Mouse (Mus musculus) liver, postnatal 0 days (tissue): ENCODE results near the gene Zfp773.

Experiments used
- CTCF ChIP-seq: sonication (generic); IDR thresholded peaks from 2 replicates; pipeline ENCODE4 v1.5.1; 2016; ENCODE audit warnings: antibody characterized with exemption, low read depth
- EP300 ChIP-seq: IDR thresholded peaks from 2 replicates; pipeline ENCODE4 v1.6.1; 2016; ENCODE audit warnings: antibody characterized with exemption, low read depth, mild to moderate bottlenecking

DNA sequence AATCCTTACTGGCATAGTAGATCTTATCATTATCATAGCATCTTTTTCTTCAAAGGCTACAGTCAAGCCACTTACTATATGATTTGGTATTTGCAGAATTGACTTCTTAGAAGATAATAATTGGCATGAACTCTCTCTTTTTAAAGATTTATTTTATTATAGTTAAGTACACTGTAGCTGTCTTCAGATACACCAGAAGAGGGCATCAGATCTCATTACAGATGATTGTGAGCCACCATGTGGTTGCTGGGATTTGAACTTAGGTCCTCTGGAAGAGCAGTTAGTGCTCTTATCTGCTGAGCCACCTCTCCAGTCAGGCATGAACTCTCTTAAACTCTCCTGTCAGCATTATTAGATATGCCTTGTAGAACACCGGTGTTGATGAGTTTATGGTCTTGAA, 7.7 kb upstream of the Zfp773 start:
- TF ChIP-seq CTCF (no peak), EP300 (no peak)
